Mouse (Mus musculus): Measurements from ENCODE around the gene Lyrm1.

Gene Lyrm1

GRCm38 (mm10) chr7:119965651-119966395, 70.2 kb downstream of the Lyrm1 start:
- DNase-seq (ENCODE audit: low read depth) = no peak

GRCm38 (mm10) chr7:119969320-119969719, 73.7 kb downstream of the Lyrm1 start:
- DNase-seq (ENCODE audit: low read depth) = no peak

- no peak for DNase-seq (ENCODE audit: low read depth)
Measured at GRCm38 (mm10) chr7:119974214-119974613, 78.6 kb downstream of the Lyrm1 start.

- no peak for DNase-seq (ENCODE audit: low read depth)
Measured at GRCm38 (mm10) chr7:119976256-119976655, 80.6 kb downstream of the Lyrm1 start.

- no peak for DNase-seq (ENCODE audit: low read depth)
Measured at GRCm38 (mm10) chr7:119977574-119977973, 81.9 kb downstream of the Lyrm1 start.

GRCm38 (mm10) chr7:119978576-119978975, 82.9 kb downstream of the Lyrm1 start:
- no peak for DNase-seq (ENCODE audit: low read depth)

GRCm38 (mm10) chr7:119980170-119980569, 84.5 kb downstream of the Lyrm1 start:
- DNase-seq (ENCODE audit: low read depth) = no peak

- DNase-seq (ENCODE audit: low read depth) = no peak
Measured at GRCm38 (mm10) chr7:119985279-119985912, 89.7 kb downstream of the Lyrm1 start.

GRCm38 (mm10) chr7:119997066-119997465, 101.4 kb downstream of the Lyrm1 start:
- no peak for DNase-seq (ENCODE audit: low read depth)

Measured in fibroblast of lung, adult 2 months (primary cell).